Mouse (Mus musculus) liver, adult 2 months (tissue): ENCODE measurements around the gene Sorbs1.
A peak's percentile ranks its signal among the peaks of the same experiment; 100 is the strongest.

ENCODE experiments used
- CTCF ChIP-seq: fragments of 200-500 bp; IDR thresholded peaks from 2 replicates; pipeline ENCODE4 v1.5.1; 2011; ENCODE audit warnings: low read depth, low read length, control low read depth
- POLR2A ChIP-seq: fragments of 200-500 bp; IDR thresholded peaks from 2 replicates; pipeline ENCODE4 v1.6.1; 2011; ENCODE audit warnings: low read length, control low read depth; ENCODE audit not compliant: insufficient read depth; ENCODE audit errors: extremely low read depth

- TF ChIP-seq CTCF, result peak; percentile 66
- TF ChIP-seq POLR2A, result no peak
Measured at GRCm38 (mm10) chr19:40369852-40370811, 143.4 kb downstream of the Sorbs1 start.
